Mouse (Mus musculus): Measurements from ENCODE around the gene Neu4.
"Not testable (repeated sequence)": the region's sequence is repeated elsewhere in the genome, so short reads cannot be mapped to it uniquely, and the experiment has no call there.

Gene Neu4

DNA sequence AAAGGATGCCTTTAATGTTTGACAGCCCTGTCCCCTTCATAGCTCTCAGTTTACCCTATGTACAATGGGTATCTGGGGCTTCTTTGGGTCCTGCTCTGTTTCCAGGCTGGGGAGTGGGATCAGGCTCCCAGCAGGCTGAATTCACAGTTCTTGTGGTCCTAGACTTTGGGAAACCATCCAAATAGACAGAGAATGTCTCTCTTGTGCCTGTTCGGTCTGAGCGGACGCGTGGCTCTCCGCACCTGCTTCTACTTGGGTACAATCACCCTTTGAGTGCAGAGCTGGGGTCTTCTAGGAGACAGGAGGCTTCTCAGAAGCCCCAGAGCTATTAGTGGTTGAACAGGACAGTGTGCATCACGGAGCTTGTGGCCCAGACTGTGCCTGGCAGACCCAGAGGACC, at the start of gene Neu4:
Gene Neu4 (plus strand): TSS at position 301 of the 400 bp plus-strand sequence.
- DNase-seq (ENCODE audit: low spot score), result no peak

DNA sequence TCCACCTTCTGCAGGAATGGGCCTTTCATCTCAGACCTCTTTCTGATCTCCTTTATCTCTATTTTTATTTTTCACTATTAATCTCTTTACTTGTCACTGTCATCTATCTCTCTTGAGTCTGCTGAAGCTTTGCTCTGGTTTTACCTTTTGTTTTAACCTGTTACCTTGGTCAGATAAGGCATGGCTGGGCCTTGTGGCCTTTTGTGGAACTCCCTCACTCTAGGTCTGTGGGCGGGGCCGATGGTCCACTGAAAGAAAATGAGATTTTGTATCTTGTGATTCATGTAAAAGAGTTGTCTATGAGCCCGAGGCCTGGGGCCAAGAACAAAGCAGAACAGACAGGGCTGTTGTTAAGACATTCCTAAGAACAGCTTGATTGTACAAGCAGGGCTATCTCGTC, 49.5 kb upstream of the Neu4 start:
- not testable (repeated sequence) for DNase-seq (ENCODE audit: low spot score)

DNA sequence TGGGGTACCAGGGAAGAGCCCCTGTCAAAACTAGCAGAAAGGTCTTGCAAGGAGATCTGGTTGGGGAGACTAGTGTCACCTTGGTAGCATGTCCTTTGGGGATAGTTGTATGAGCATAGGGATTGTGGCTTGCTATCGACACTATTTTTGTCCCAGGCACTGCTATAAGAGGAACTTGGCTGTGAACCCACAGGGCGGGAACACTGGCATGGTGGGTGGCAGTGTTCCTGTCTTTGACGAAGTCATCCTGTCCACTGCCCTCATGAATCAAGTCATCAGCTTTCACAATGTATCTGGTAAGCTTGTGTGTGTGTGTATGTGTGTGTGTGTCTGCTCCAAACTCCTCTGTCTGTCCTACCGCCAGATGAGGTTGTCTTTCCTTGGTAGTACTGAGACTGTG, 44.5 kb upstream of the Neu4 start:
- DNase-seq (ENCODE audit: low spot score), result not testable (repeated sequence)

DNA sequence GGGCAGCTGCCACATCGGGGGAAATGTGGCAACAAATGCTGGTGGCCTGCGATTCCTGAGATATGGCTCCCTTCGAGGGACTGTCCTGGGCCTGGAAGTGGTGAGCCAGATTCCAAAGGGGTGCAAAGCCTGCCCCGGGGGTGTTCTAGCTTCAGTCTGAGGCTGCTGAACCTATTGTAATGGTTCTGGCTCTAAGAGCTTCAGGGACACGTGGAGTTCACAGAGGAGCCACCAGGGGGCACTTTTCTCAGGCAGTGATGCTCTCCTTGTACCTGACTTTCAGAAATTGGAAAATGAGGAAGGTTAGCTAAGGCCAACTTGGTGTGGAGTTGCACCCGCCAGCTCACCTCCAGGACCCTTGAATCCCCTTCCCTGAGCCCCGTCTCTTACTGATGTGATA, 42.0 kb upstream of the Neu4 start:
- not testable (repeated sequence) for DNase-seq (ENCODE audit: low spot score)

DNA sequence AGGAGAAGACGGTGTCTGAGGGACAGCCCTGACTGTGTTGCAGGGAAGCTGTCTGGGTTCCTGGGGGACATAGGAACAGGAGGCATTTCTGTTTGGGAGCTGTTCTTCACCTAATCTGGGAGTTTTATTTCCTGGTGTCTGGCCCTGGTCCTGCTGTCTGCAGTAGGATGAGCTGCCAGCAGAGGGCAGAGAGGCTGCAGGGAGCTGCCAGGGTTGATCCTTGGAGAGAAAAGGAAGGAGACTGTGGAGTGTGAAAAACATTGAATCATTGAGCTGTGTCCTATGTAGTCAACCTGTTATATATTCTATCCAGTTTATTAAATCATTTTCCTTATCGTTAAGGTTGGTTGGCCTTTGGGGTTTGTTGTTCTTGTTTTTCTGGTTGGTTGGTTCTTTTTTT, 39.3 kb upstream of the Neu4 start:
- not testable (repeated sequence) for DNase-seq (ENCODE audit: low spot score)

DNA sequence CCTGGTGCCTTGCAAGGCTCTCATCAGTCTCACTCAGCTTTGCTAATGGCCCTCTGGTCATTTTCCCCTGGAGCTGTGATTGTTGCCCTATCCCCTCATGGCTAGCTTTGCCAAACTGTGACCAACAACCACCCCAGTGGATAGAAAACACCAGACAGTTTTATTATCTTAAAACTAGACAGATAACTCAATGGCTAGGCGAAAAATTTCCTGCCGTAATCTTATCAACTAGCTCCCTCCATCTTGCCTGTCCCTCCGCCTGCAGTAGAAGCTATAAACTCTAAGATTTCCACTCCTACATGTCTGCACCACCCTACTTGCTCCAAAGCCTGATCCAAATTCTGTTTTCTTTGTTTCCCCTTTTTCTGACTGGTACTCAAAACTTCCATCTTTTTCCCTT, 34.1 kb upstream of the Neu4 start:
- DNase-seq (ENCODE audit: low spot score), result no peak

DNA sequence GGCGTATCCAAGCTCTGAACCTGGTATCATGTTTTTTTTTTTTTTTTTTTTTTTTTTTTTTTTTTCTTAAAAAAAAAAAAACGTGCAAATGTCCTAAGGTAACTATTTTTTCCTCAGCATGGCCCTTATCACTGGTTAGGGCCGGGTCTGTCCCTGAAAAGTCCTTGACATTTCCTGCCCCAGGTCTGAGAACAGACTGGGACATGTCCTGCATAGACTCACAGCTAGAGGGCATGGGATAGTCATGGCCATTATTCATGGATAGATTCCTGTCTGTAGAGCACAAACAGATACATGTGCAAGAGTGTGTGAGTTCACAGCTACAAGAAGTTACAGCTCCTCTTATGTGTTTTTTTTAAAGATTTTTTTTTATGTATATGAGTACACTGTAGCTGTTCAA, 31.5 kb upstream of the Neu4 start:
- no peak for DNase-seq (ENCODE audit: low spot score)

DNA sequence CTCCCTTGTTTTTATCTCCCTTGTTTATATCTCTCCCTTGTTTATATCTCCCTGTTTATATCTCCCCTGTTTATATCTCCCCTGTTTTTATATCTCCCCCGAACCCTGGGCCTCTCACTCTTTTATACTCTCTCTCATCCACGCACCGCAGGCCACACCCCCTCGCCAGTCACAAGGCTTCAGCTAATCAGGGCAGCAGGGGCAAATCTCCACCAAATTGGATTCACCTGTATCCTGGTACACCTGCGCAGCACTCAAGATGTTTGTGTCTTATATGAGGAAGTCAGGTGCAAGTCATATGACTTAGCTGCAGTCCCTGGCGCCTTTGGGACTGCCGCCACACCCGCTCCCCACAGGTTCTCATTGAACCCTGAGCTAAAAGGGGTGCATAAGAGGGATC, 30.0 kb upstream of the Neu4 start, which contains the start of gene Gal3st2c:
Gene Gal3st2c (plus strand): TSS at position 301 of the 400 bp plus-strand sequence.
- not testable (repeated sequence) for DNase-seq (ENCODE audit: low spot score)

DNA sequence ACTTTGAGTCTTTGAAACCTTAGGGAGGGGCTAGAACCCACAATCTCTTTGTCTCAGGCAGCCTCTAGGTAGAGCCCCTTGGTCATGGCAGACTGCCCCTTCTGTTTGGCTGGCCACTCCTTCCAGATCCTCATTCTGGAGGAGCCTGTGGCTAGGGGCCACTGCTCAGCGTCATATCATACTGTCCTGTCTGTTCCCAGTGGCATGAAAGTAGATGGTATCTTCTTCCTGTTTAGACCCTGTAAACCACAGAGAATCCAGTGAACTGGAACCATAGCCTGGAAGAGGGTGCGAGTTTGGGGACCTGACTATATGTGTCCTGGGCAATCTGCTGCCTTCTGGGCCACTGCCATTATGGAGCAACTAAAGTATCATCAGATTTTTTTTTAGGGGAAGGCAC, 29.2 kb upstream of the Neu4 start:
- not testable (repeated sequence) for DNase-seq (ENCODE audit: low spot score)

DNA sequence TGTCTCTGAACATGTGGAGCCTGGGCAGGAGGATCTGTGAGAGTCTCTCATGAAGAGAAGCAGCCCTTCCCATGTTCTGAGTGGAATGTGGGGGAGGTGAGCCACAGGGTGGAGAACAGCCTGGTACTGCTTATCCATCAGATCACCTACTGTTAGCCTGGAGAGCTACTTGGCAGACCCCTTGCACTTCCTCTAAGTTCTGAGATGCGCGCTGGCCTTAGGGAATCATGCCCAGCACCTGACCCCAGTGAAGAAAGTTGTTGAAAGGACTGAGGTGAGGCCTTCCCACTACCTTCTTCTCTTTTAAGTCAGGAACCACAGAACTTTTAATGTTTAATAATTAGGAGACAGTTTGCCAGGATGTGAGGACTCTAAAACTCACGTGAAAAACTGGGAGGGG, 28.8 kb upstream of the Neu4 start:
- DNase-seq (ENCODE audit: low spot score), result not testable (repeated sequence)

DNA sequence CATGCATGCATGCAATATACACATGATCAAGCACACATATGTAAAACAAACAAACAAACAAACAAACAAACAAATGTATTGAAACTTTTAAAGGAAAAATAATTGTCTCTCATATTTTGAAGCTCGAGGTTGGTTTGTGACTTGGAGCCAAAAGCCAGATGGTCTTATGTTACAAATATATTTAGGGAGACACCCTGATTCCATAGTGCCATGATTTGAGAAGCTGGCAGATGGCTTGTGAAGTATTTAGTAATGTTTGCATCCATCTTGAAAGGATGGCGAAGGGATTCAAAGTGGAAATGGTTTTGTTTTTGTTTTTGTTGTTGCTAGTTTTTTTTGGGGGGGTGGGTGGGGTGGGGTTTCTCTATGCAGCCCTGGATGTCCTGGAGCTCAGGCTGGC, 19.2 kb upstream of the Neu4 start:
- DNase-seq (ENCODE audit: low spot score), result no peak

DNA sequence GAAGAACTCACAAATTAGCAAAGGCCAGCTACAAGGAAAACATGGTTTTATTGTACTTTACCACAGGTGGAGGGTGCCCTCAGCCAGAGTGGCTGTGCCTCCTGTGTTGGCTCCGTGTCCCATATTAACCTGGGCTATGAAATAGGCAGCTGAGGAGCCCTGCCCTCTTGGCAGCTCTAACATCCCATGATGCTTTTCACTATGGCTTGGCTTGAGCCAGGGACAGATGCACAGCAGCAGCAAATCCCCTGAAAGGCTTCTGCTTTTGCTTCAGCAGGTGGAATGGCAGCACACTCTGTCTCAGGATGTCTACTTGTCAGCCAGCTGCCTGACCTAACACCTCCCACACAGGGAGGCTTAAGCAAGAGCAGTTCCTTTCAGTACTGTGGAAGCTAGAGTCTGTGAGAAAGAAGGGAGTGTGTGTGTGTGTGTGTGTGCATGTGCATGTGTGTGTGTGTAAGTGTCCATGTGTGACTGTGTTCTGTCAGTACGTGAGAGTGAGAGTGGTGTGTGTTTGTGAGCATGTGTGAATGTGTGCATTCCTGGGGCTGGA, 14.2 kb upstream of the Neu4 start:
- not testable (repeated sequence) for DNase-seq (ENCODE audit: low spot score)

DNA sequence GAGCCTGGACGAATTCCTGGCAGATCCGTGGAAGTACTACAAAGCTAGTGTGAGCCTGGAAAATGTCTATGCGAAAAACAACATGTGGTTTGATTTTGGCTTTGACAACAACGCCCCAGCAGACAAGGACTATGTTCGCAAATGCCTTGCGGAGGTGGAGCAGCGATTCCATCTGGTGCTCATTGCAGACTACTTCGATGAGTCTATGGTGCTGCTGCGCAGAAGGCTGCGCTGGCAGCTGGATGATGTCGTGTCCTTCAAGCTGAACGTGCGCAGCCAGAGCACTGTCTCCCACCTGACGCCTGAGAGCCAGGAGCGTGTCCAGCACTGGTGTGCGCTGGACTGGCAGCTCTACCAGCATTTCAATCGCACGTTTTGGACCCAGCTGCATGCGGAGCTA, 11.4 kb upstream of the Neu4 start:
- DNase-seq (ENCODE audit: low spot score), result not testable (repeated sequence)

DNA sequence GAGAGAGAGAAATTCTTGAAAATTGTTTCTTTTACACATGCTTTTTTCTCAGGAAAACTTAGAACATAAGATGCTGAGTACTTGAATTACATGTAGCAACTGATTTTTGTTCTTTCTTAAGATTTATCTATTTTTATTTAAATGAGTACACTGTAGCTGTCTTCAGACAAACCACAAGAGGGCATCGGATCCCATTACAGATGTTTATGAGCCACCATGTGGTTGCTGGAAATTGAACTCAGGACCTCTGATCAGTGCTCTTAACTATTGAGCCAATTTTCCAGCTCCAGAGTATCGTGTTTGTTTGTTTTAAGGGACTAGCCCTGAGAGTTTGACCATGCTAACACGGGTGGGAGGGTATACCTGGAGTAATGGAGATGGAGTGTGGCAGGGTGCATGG, 8.6 kb upstream of the Neu4 start:
- no peak for DNase-seq (ENCODE audit: low spot score)

DNA sequence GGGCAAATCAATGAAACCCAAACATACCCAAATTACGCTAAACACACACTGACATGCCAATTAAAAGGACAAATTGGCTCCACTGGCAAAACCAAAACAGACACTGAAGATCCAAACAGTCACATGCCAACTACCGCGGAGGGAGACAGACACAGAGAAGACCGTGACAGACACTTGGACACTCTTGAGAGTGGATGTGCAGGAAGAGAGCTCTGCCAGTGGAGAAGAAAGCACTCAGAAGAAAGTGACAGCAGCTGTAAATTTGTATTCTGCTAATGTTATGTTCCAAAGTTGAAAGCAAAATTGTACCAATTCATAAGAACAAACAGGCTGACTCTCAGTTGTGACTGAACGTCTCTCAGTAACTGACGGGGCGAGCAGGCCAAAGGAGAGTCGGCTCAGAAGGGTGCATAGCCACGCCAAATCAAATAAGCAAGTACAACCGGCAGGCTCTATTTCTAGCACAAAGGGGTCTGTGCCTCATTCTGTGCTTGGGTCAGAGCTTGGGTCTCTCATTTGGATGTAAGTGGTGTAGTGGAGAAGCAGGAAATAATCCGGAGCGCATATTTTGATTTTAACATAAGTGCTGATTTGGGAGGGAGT, 7.4 kb downstream of the Neu4 start:
- no peak for DNase-seq (ENCODE audit: low spot score)

DNA sequence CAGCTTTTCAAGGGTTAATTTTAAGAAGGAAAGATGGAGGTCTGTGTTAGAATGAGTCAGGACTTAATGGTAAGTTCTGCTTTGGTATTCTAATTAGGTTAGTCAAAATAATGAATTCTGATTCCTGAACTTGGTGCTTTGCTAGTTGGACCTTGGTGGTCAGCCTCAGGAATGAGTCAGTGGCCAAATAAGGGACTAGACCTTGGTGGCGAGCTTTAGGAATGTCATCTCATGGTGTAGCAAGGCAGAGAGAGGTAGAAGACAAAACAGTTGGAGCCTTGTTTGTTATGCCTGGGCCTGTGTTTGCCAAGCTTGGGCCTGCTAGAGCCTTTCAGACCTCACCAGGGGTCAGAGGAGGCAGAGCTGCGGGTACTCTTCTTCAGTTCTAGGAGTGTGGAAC, 8.5 kb downstream of the Neu4 start:
- no peak for DNase-seq (ENCODE audit: low spot score)

DNA sequence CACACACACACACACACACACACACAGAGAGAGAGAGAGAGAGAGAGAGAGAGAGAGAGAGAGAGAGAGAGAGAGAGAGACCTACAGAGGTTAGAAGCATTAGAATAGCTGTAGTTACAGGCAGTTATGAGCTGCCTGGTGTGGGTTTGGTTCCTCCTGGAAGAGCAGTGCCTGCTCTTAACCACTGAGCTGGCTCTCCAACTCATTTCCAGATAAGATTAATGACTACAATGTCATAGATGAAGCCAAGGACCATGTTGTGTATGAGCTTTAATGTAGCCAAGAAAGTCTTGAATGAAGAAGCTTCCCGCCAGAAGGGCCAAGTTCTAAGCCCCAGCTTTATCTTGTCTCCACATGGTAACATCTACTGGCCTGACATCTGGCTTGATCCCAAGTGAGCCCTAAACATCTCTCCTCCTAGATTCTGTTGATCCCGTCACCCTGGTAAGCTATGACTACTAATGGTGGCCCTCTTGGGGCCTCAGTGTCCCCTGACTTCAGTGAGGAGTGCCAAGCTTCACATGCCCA, 12.9 kb downstream of the Neu4 start:
- DNase-seq (ENCODE audit: low spot score), result no peak

DNA sequence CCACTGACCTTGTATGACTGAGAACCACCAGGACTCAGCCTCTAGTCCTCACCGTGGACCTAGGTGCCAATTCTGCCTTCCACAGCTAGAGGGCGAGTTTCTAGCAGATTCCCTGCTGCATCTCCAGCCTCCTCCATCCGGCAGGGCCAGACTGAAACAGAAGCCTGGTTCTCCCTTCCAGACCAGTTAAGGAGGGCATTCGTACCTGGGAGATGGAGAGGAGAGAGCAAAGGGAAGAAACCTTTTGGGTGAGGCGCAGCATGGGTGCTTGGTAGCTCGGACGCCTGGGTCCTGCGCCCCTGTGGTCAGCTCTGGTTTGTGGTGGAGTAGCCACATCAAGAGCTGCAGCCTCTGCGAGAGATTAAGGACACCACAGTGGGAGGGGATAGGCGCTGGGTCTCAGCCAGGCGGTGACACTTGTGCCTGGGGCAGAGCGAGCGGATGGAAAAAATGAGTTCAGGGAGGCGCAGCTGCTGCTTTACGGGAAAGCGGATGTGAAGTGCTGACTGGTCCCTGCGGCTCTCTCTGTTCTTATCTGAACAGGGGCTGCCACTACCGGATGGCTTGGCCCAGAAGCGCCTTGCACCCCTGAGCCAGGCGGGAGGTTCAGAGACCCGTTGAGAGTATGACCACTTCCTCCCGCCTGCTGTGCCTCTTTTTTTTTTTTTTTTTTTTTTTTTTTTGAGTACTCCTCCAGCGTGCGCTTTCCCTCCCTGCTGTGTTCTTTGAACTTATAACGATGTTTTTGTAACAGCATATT, 14.9 kb downstream of the Neu4 start:
- peak; percentile 83 for DNase-seq (ENCODE audit: low spot score)

DNA sequence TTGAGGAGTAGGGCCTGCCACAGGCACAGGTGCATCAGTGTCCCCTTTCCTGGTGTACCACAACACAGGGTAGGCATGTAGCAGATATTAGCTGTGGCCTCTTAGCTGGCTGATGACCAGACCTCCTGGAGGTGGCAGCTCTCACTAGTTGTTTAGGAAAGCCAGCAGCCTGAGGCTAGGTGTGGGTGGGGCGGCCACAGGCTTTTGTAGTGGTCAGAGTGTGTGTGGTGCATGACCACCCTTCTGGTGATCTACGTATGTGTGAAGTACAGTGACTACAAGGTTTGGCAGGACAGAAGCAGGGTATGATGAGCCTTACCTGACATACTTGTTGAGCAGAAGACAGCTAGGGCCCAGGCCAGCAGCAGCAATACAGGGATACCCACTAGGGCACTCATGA, 20.1 kb downstream of the Neu4 start:
- DNase-seq (ENCODE audit: low spot score), result no peak

DNA sequence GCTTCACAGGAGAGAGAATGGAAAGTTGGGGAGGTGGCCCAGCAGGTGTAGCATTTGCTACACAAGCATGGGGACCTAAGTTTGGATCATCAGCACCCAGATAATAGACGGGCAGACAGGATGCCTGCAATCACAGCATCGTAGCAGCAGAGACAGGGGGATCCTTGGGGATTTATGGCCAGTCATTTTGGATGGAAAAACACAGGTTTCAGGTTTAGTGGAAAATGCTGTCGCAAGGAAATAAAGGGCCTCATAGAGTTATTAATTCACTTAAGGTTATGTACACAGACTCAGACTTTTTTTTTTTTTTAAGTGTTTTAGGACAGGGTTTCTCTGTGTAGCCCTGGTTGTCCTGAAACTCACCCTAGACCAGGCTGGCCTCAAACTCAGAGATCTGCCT, 25.3 kb downstream of the Neu4 start:
- no peak for DNase-seq (ENCODE audit: low spot score)

DNA sequence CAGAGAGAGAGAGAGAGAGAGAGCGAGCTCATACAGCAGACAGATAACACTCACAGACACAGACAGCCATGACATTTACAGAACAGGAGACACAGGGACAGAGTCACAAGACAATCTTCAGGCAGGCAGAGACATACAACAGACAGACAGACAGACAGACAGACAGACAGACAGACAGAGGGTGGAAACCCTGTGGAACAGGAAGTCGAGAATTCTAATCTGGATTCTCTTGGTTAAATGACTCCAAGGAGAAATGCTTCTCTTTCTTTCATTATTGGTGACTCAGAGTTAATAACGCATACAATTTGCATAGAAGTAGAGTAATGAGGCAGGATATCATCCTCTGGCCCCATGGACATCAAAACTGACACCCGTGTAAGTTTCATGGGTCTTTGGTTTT, 26.3 kb downstream of the Neu4 start:
- DNase-seq (ENCODE audit: low spot score), result no peak

DNA sequence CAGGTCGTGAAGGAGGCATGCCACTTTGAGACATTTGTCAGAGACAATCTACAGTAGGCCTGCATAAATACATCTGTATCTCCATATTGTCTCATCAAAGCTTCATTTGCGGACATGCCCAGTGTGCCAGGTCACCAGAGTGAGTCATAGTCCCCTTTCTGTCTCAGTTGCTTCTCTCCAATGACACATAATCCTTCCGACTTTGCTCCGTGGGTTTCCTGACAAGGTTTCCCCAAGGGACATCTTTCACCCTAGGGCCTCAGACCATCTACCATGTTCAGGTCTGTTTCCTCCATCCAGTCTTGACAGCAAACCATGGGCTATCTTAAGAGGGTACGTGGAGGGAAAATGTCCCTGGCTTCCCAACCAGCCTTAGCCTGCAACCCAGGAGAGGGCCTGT, 30.9 kb downstream of the Neu4 start:
- no peak for DNase-seq (ENCODE audit: low spot score)

DNA sequence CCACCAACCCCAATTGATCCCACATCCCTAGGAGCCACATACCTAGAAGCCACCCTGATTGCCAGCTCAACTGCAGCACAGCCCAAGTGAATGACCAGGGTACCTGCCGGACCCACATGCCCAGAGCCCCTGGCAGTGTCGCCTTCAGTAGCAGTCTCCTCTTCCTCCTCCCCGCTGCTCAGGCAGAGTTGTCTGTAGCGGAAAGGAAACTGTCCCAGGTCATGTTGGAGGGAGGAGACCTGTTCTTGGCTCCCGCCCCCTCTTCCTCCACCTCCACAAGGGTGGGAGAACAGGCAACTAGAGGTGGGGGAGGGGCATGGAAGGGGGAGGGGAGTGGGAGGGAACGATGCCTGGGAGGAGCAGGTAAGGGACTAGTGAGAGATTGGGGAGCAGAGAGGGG, 32.1 kb downstream of the Neu4 start, which contains the start of gene Pdcd1:
Gene Pdcd1 (minus strand): TSS at position 181 of the 400 bp plus-strand sequence.
- DNase-seq (ENCODE audit: low spot score), result no peak
